Mouse (Mus musculus): ENCODE results near the gene Zkscan16. TPM values are rescaled to one million over a fixed set of nuclear protein-coding genes. Genes with fewer than 3 reads are reported as not detected.

The Zkscan16 gene
- polyA plus RNA-seq, 1 experiment from 2014 or later: 0.68 TPM

GRCm38 (mm10) chr4:58911831-58912628, 31.4 kb upstream of the Zkscan16 start:
- Histone ChIP-seq H3K27me3 (ENCODE audit: control insufficient read depth, insufficient read depth, low read length) (no peaks in the 10 kb centered on the region), H3K36me3 (ENCODE audit: control insufficient read depth, insufficient read depth, low read length) (no peaks in the 10 kb centered on the region), H3K4me2 (replicated peaks; ENCODE audit: low read depth, low read length) (peak overlapping the region; percentile 57), H3K4me3 (ENCODE audit: low read depth, low read length) (peak overlapping the region; percentile 79), H3K27ac (ENCODE audit: low read length) (peak overlapping the region; percentile 96), H3K9ac (replicated peaks; ENCODE audit: low read depth, low read length) (peak overlapping the region; percentile 95), H3K9me3 (ENCODE audit: control insufficient read depth, low read depth, low read length) (no peaks in the 10 kb centered on the region), H3K4me1 (ENCODE audit: control insufficient read depth, insufficient read depth, low read length) (peaks cover 8% of the 10 kb centered on the region; the same call in 1 of the 2 replicates)
- under 1% methylated on average over 116 of the region's 126 CpGs for WGBS
- peak; percentile 69 for ATAC-seq (ENCODE audit: insufficient number of reproducible peaks, insufficient read depth, low FRiP score, low read depth)

DNA sequence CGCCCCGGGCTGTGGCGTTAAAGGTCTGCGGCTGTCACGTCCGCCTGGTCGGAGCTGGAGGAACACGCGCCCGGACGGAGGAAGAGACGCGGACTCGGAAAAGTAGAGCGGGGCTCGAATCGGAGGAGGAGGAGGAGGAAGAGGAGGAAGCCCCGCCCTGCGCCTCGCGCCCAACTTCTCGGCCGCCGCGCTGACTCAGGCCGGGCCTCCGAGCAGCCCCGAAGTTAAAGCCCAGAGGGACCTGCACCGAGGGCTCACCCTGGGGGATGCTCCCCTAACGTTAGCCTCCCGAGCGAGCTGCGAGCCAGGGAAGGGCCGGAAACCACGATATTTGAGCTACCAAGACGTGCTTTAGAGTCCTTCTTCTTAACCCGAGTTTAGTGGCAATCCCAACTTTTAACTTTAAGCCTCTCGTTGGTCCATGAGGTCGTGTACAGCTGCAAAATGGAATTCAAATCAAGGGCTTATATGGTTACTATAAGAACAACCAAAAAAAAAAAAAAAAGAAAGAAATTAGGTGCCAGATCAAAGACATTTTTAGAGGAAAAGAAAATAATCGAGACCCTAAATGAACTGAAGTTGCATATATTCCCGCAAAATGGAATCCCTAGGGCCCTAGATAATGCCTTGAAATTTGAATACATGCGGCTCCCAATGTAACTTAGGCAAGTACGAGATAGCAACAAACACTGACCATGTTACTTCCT, 30.6 kb upstream of the Zkscan16 start, which contains the start of gene Ecpas:
Ecpas (minus strand) TSS at position 121 of the 707 bp plus-strand sequence.
- no peaks in the 10 kb centered on the region for H3K27me3 ChIP-seq (ENCODE audit: control insufficient read depth, insufficient read depth, low read length)
- H3K9ac ChIP-seq (replicated peaks; ENCODE audit: low read depth, low read length): peak within 1 kb of the TSS; percentile 95
- peak; percentile 86 for ATAC-seq (ENCODE audit: insufficient number of reproducible peaks, insufficient read depth, low FRiP score, low read depth)
- H3K27ac ChIP-seq (ENCODE audit: low read length): peak within 1 kb of the TSS; percentile 96
- H3K4me2 ChIP-seq (replicated peaks; ENCODE audit: low read depth, low read length): peak within 1 kb of the TSS; percentile 57
- no peaks in the 10 kb centered on the region for H3K9me3 ChIP-seq (ENCODE audit: control insufficient read depth, low read depth, low read length)
- H3K4me3 ChIP-seq (ENCODE audit: low read depth, low read length): peak within 1 kb of the TSS; percentile 79
- 4% methylated on average over 42 of the region's 43 CpGs for WGBS
- H3K36me3 ChIP-seq (ENCODE audit: control insufficient read depth, insufficient read depth, low read length): no peaks in the 10 kb centered on the region
- H3K4me1 ChIP-seq (ENCODE audit: control insufficient read depth, insufficient read depth, low read length): peaks cover 8% of the 10 kb centered on the region; the same call in 1 of the 2 replicates

DNA sequence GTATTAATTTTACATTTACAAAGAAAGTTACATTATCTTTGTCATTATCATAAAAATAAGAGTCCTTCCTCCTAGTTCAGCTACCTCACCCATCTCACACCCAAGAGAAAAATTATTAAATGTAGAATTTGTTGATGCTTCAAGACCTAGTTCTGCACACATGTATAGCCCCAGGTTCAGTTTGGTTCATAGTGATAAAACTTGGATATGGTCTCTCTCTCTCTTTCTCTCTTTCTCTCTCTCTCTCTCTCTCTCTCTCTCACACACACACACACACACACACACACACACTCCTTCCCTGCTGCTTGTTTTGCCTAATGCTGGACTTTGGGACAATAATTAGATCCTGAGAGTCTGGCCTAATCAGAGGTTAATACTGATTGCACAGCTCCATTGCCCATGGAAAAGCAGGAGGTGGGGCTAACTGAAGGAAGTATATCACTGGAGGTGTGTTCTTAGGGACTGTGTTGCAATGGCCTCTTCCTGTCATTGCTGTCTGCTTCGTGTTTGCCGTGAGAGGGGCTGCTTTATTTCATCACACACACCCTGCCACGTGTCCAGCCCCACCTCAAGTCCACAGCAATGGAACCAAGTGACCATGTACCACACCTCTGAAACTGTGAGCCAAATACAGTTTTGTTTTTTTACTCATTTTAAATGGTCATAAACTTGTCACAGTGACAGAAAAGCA, 29.9 kb upstream of the Zkscan16 start:
- no peak for ATAC-seq (ENCODE audit: insufficient number of reproducible peaks, insufficient read depth, low FRiP score, low read depth)
- Histone ChIP-seq H3K27ac (ENCODE audit: low read length) (no peak overlapping the region), H3K4me1 (ENCODE audit: control insufficient read depth, insufficient read depth, low read length) (peaks cover 8% of the 10 kb centered on the region; the same call in 1 of the 2 replicates), H3K9ac (replicated peaks; ENCODE audit: low read depth, low read length) (no peak overlapping the region), H3K27me3 (ENCODE audit: control insufficient read depth, insufficient read depth, low read length) (no peaks in the 10 kb centered on the region), H3K36me3 (ENCODE audit: control insufficient read depth, insufficient read depth, low read length) (no peaks in the 10 kb centered on the region), H3K4me3 (ENCODE audit: low read depth, low read length) (peak overlapping the region; percentile 79), H3K9me3 (ENCODE audit: control insufficient read depth, low read depth, low read length) (no peaks in the 10 kb centered on the region), H3K4me2 (replicated peaks; ENCODE audit: low read depth, low read length) (peak overlapping the region; percentile 57)
- 37% methylated on average over 3 of the region's 3 CpGs for WGBS

- Histone ChIP-seq H3K4me3 (ENCODE audit: low read depth, low read length) (no peak overlapping the region), H3K9me3 (ENCODE audit: control insufficient read depth, low read depth, low read length) (no peaks in the 10 kb centered on the region), H3K4me2 (replicated peaks; ENCODE audit: low read depth, low read length) (no peak overlapping the region), H3K27ac (ENCODE audit: low read length) (no peak overlapping the region), H3K27me3 (ENCODE audit: control insufficient read depth, insufficient read depth, low read length) (no peaks in the 10 kb centered on the region), H3K4me1 (ENCODE audit: control insufficient read depth, insufficient read depth, low read length) (peaks cover 6% of the 10 kb centered on the region; the same call in 1 of the 2 replicates), H3K36me3 (ENCODE audit: control insufficient read depth, insufficient read depth, low read length) (no peaks in the 10 kb centered on the region), H3K9ac (replicated peaks; ENCODE audit: low read depth, low read length) (no peak overlapping the region)
- ATAC-seq (ENCODE audit: insufficient number of reproducible peaks, insufficient read depth, low FRiP score, low read depth): no peak
- WGBS: 76% methylated on average over 8 of the region's 8 CpGs
Measured at GRCm38 (mm10) chr4:58915081-58915826, 28.2 kb upstream of the Zkscan16 start.

GRCm38 (mm10) chr4:58923933-58924332, 19.5 kb upstream of the Zkscan16 start:
- no peak overlapping the region for H3K9ac ChIP-seq (replicated peaks; ENCODE audit: low read depth, low read length)
- H3K36me3 ChIP-seq (ENCODE audit: control insufficient read depth, insufficient read depth, low read length): no peaks in the 10 kb centered on the region
- no peaks in the 10 kb centered on the region for H3K27me3 ChIP-seq (ENCODE audit: control insufficient read depth, insufficient read depth, low read length)
- H3K4me1 ChIP-seq (ENCODE audit: control insufficient read depth, insufficient read depth, low read length): no peaks in the 10 kb centered on the region
- no peak for ATAC-seq (ENCODE audit: insufficient number of reproducible peaks, insufficient read depth, low FRiP score, low read depth)
- WGBS: 69% methylated on average over 2 of the region's 2 CpGs
- H3K4me3 ChIP-seq (ENCODE audit: low read depth, low read length): no peak overlapping the region
- no peaks in the 10 kb centered on the region for H3K9me3 ChIP-seq (ENCODE audit: control insufficient read depth, low read depth, low read length)
- H3K4me2 ChIP-seq (replicated peaks; ENCODE audit: low read depth, low read length): no peak overlapping the region
- no peak overlapping the region for H3K27ac ChIP-seq (ENCODE audit: low read length)

GRCm38 (mm10) chr4:58925664-58926063, 17.8 kb upstream of the Zkscan16 start:
- Histone ChIP-seq H3K36me3 (ENCODE audit: control insufficient read depth, insufficient read depth, low read length) (no peaks in the 10 kb centered on the region), H3K27me3 (ENCODE audit: control insufficient read depth, insufficient read depth, low read length) (no peaks in the 10 kb centered on the region), H3K4me1 (ENCODE audit: control insufficient read depth, insufficient read depth, low read length) (no peaks in the 10 kb centered on the region), H3K4me2 (replicated peaks; ENCODE audit: low read depth, low read length) (no peak overlapping the region), H3K9ac (replicated peaks; ENCODE audit: low read depth, low read length) (no peak overlapping the region), H3K9me3 (ENCODE audit: control insufficient read depth, low read depth, low read length) (no peaks in the 10 kb centered on the region), H3K27ac (ENCODE audit: low read length) (no peak overlapping the region), H3K4me3 (ENCODE audit: low read depth, low read length) (no peak overlapping the region)
- no peak for ATAC-seq (ENCODE audit: insufficient number of reproducible peaks, insufficient read depth, low FRiP score, low read depth)
- WGBS: 32% methylated on average over 5 of the region's 5 CpGs

DNA sequence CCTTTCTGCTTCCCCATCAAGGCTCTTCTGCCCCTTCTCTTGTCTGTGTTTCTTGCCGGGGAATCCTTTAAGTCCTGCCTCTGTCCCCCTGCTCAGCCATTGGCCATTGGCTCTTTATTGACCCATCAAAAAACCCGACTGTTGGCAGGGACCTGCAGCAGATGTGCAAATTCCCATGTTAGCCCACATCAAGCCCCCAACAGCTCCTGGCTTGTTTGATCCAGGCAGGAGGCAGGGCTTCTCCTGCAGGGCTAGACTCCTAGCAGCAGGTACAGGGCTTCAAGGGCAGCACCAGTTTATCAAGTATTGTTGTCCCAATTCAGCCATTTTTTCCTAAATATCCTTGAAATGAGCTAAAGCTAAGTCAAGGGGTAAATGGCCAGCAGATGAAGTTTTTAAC, 17.3 kb upstream of the Zkscan16 start:
- Histone ChIP-seq H3K27me3 (ENCODE audit: control insufficient read depth, insufficient read depth, low read length) (no peaks in the 10 kb centered on the region), H3K9ac (replicated peaks; ENCODE audit: low read depth, low read length) (no peak overlapping the region), H3K27ac (ENCODE audit: low read length) (no peak overlapping the region), H3K4me1 (ENCODE audit: control insufficient read depth, insufficient read depth, low read length) (no peaks in the 10 kb centered on the region), H3K9me3 (ENCODE audit: control insufficient read depth, low read depth, low read length) (no peaks in the 10 kb centered on the region), H3K4me3 (ENCODE audit: low read depth, low read length) (no peak overlapping the region), H3K36me3 (ENCODE audit: control insufficient read depth, insufficient read depth, low read length) (no peaks in the 10 kb centered on the region), H3K4me2 (replicated peaks; ENCODE audit: low read depth, low read length) (no peak overlapping the region)
- ATAC-seq (ENCODE audit: insufficient number of reproducible peaks, insufficient read depth, low FRiP score, low read depth): no peak
- WGBS: 29% methylated on average over 2 of the region's 2 CpGs

GRCm38 (mm10) chr4:58927661-58928060, 15.8 kb upstream of the Zkscan16 start:
- no peak for ATAC-seq (ENCODE audit: insufficient number of reproducible peaks, insufficient read depth, low FRiP score, low read depth)
- no peaks in the 10 kb centered on the region for H3K27me3 ChIP-seq (ENCODE audit: control insufficient read depth, insufficient read depth, low read length)
- WGBS: 61% methylated on average over 3 of the region's 3 CpGs
- H3K9me3 ChIP-seq (ENCODE audit: control insufficient read depth, low read depth, low read length): no peaks in the 10 kb centered on the region
- no peaks in the 10 kb centered on the region for H3K4me1 ChIP-seq (ENCODE audit: control insufficient read depth, insufficient read depth, low read length)
- H3K4me2 ChIP-seq (replicated peaks; ENCODE audit: low read depth, low read length): no peak overlapping the region
- H3K36me3 ChIP-seq (ENCODE audit: control insufficient read depth, insufficient read depth, low read length): no peaks in the 10 kb centered on the region
- H3K27ac ChIP-seq (ENCODE audit: low read length): no peak overlapping the region
- H3K4me3 ChIP-seq (ENCODE audit: low read depth, low read length): no peak overlapping the region
- no peak overlapping the region for H3K9ac ChIP-seq (replicated peaks; ENCODE audit: low read depth, low read length)

Data from stomach, embryonic 14.5 days (tissue).